In genomic region chr5:137775587-137776290, GRCm38 (mm10) we compare ENCODE assay signal across 1 mouse cellular context.
TF ChIP-seq lines count a peak whose summit lies in the region.

No protein-coding gene starts in this region.

TF ChIP-seq in ES-E14, 5 proteins besides CTCF, POLR2A, EP300 and RAD21:
- TF ChIP-seq CHD2 (IDR thresholded peaks at IDR 0.05; ENCODE audit: low read depth, low read length), result no peak
- no peak for TF ChIP-seq ZC3H11A (IDR thresholded peaks at IDR 0.05; ENCODE audit: borderline replicate concordance, low read depth, low read length)
- TF ChIP-seq MAFK (IDR thresholded peaks at IDR 0.05; ENCODE audit: insufficient read depth, low read depth, low read length), result no peak
- no peak for TF ChIP-seq ZNF384 (IDR thresholded peaks at IDR 0.05; ENCODE audit: low read depth, low read length)
- TF ChIP-seq HCFC1 (IDR thresholded peaks at IDR 0.05; ENCODE audit: borderline replicate concordance, insufficient read depth, low read length), result no peak
